Mouse (Mus musculus) thymus, adult 2 months (tissue): ENCODE results near the gene Gm20388.

Source experiments
- CTCF ChIP-seq: fragments of 200-500 bp; IDR thresholded peaks from 2 replicates; pipeline ENCODE4 v1.5.1; 2012; ENCODE audit warnings: mild to moderate bottlenecking, control low read depth, low read length, moderate library complexity, borderline replicate concordance; ENCODE audit not compliant: control insufficient read depth, poor library complexity, insufficient read depth; ENCODE audit errors: extremely low read depth
- POLR2A ChIP-seq: fragments of 200-500 bp; IDR thresholded peaks from 2 replicates; pipeline ENCODE4 v1.6.1; 2012; ENCODE audit warnings: mild to moderate bottlenecking, low read length, control low read depth, moderate library complexity; ENCODE audit not compliant: control insufficient read depth, poor library complexity, insufficient read depth; ENCODE audit errors: extremely low read depth

DNA sequence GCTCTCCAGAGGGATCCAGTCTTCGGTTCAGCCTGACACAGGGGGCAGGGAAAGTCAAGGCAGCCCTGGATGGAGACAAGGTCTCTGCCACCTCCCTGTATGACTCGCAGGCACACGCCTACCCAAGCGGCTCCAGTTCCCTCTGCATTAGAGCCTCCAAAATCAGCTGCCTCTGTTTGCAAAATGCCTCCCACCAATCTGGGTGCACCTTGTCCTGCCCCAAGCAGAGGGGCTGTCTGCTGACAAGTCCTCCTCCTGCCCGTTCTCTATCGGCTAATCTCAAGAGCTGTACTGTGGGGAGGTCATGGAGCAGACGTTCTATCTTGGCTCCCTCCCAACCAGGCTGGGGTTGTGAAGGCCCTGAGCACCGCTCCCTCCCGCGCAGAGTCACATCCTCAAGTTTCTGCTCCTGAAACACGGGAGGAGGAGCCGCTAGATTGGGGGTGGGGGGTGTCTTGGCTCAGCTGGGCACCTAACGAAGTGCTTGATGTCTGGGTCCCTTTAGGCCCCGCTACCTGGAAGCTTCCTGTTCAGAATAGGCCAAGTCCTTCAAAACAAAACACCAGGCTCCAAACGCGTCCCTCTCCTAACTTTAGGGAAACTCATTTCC is 2564.4 kb downstream of the Gm20388 start:
- no peak for TF ChIP-seq CTCF
- no peak for TF ChIP-seq POLR2A
